Comparison of ENCODE assay signal across 13 mouse cellular contexts in the genomic region with DNA sequence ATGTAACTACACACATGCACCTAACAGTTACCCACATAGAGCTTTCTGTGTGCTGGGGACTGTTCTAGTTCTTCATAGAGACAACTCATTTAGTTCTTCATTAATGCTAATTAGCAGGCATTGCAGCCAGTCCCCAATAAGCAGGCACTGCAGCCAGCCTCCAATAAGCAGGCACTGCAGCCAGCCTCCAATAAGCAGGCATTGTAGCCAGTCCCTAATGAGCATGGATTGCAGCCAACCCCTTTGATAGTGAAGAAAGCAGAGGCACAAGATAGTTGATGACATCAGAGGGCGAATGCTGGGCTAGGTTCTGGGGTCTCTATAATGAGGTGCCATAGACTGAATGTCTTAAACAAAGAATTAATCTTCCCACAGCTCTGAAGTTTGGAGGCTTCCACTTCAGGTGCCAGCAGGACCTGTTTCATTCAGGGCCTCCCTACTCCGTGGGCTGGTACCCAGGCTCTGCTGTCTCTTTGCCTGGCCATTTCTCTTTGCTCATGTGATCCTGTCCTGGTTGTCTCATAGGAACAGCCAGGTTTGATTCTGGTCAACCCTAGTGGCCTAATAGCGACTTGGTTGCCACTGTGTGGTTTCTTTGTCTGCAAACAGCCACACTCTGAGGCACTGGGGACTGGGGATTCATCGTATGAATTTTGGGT. TPM values are rescaled to one million over a fixed set of nuclear protein-coding genes. Genes with fewer than 3 reads are reported as not detected.
A peak's percentile ranks its signal among the peaks of the same experiment; 100 is the strongest.
DNase-seq lines count a peak whose midpoint lies in the region; ATAC-seq and TF ChIP-seq lines count a peak whose summit lies in the region.
"Had no signal": no experiment of that assay in that cellular context is flagged by ENCODE, and none has a peak within 500 bp of the region (broad histone marks: within the 10 kb centered on the region; RNA-seq: fewer than 3 reads in every experiment).

No protein-coding gene starts in this region.

- no peak overlapping the region for H3K4me2 ChIP-seq in forebrain, embryonic 16.5 days (ENCODE audit: low read length)
- no peak overlapping the region for H3K4me2 ChIP-seq in midbrain, embryonic 14.5 days (ENCODE audit: low read length)
- H3K4me2 ChIP-seq in heart, embryonic 11.5 days: no peak overlapping the region

- H3K27me3 ChIP-seq in forebrain, embryonic 16.5 days (replicated peaks; ENCODE audit: control insufficient read depth, insufficient read depth, low read length): no peaks in the 10 kb centered on the region
- no peaks in the 10 kb centered on the region for H3K27me3 ChIP-seq in midbrain, embryonic 14.5 days (ENCODE audit: control insufficient read depth, insufficient read depth, low read length)
- H3K27me3 ChIP-seq in heart, embryonic 11.5 days (ENCODE audit: control insufficient read depth, insufficient read depth, low read length): no peaks in the 10 kb centered on the region
- H3K27me3 ChIP-seq: CH12.LX had no signal

- no peaks in the 10 kb centered on the region for H3K9me3 ChIP-seq in forebrain, embryonic 16.5 days (ENCODE audit: control insufficient read depth, low read length)
- H3K9me3 ChIP-seq in midbrain, embryonic 14.5 days (ENCODE audit: control insufficient read depth, low read length): no peaks in the 10 kb centered on the region
- no peaks in the 10 kb centered on the region for H3K9me3 ChIP-seq in heart, embryonic 11.5 days (replicated peaks; ENCODE audit: control insufficient read depth, low read length)

- no peaks in the 10 kb centered on the region for H3K36me3 ChIP-seq in forebrain, embryonic 16.5 days (ENCODE audit: control insufficient read depth, insufficient read depth)
- H3K36me3 ChIP-seq in midbrain, embryonic 14.5 days (ENCODE audit: control insufficient read depth, insufficient read depth, low read length): no peaks in the 10 kb centered on the region
- H3K36me3 ChIP-seq in heart, embryonic 11.5 days (ENCODE audit: control insufficient read depth, insufficient read depth, low read length): no peaks in the 10 kb centered on the region

- TF ChIP-seq POLR2A in brain, embryonic 14.5 days (IDR thresholded peaks at IDR 0.05; ENCODE audit: borderline replicate concordance, extremely low read depth, insufficient read depth, insufficient read length, poor library complexity, severe bottlenecking): no peak

- peak in 1 of 2 experiments; percentile 39 for DNase-seq in left cerebral cortex, adult 2 months (ENCODE audit: extremely low spot score in 1 of 2, low spot score in 2 of 2)
- no peak for DNase-seq in left cerebral cortex, adult 11 months (ENCODE audit: low spot score)
- DNase-seq in brain, embryonic 14.5 days (ENCODE audit: low read depth): peak; percentile 98
- DNase-seq in midbrain, embryonic 14.5 days: peak; percentile 68
- DNase-seq in natural killer cell, adult 2 months (ENCODE audit: low spot score in 2 of 2): no peak
- DNase-seq: heart, adult 2 months; kidney, postnatal 14 days had no signal

- no peak overlapping the region for H3K4me3 ChIP-seq in left cerebral cortex, adult 2 months
- no peak overlapping the region for H3K4me3 ChIP-seq in forebrain, embryonic 16.5 days (replicated peaks; ENCODE audit: low read length)
- H3K4me3 ChIP-seq in midbrain, embryonic 14.5 days (replicated peaks; ENCODE audit: low read depth, low read length): no peak overlapping the region
- no peak overlapping the region for H3K4me3 ChIP-seq in heart, embryonic 11.5 days (ENCODE audit: low read depth, low read length)
- H3K4me3 ChIP-seq: heart, adult 2 months had no signal

- 25% methylated on average over 4 of the region's 4 CpGs for WGBS in forebrain, embryonic 16.5 days
- WGBS in midbrain, embryonic 14.5 days: 82% methylated on average over 4 of the region's 4 CpGs
- 72% methylated on average over 4 of the region's 4 CpGs for WGBS in heart, embryonic 11.5 days (ENCODE audit: insufficient replicate concordance)

- ATAC-seq in forebrain, embryonic 16.5 days: peak; percentile 94
- peak; percentile 66 for ATAC-seq in midbrain, embryonic 14.5 days (ENCODE audit: low FRiP score, low TSS enrichment)
- no peak for ATAC-seq in megakaryocyte progenitor cell, adult 5-6 weeks (replicated peaks; ENCODE audit: poor library complexity)
- no peak for ATAC-seq in heart, embryonic 11.5 days (replicated peaks; ENCODE audit: insufficient number of reproducible peaks, low FRiP score, low TSS enrichment)

- TF ChIP-seq CTCF in left cerebral cortex, adult 2 months (IDR thresholded peaks at IDR 0.05): no peak
- TF ChIP-seq CTCF in brain, embryonic 14.5 days (IDR thresholded peaks at IDR 0.05; ENCODE audit: borderline replicate concordance, extremely low read depth, insufficient read depth, insufficient read length): no peak

- intact Hi-C loops in left cerebral cortex, adult 2 months (cut with DNase I): no loop called here

- H3K9ac ChIP-seq in forebrain, embryonic 16.5 days (replicated peaks; ENCODE audit: low read depth, low read length): no peak overlapping the region
- H3K9ac ChIP-seq in midbrain, embryonic 14.5 days (replicated peaks; ENCODE audit: low read length): no peak overlapping the region
- H3K9ac ChIP-seq in heart, embryonic 11.5 days (ENCODE audit: low read depth, low read length): no peak overlapping the region

- peaks cover 29% of the 10 kb centered on the region for H3K4me1 ChIP-seq in forebrain, embryonic 16.5 days (replicated peaks; ENCODE audit: control insufficient read depth, insufficient read depth, low read length)
- peaks cover 13% of the 10 kb centered on the region for H3K4me1 ChIP-seq in midbrain, embryonic 14.5 days (ENCODE audit: control insufficient read depth, insufficient read depth, low read length)
- H3K4me1 ChIP-seq in heart, embryonic 11.5 days (ENCODE audit: control insufficient read depth, insufficient read depth, low read length): no peaks in the 10 kb centered on the region

- peak overlapping the region; percentile 45; the same call in 1 of the 2 replicates for H3K27ac ChIP-seq in left cerebral cortex, adult 2 months
- H3K27ac ChIP-seq in forebrain, embryonic 16.5 days (ENCODE audit: low read length): peak overlapping the region; percentile 77
- no peak overlapping the region for H3K27ac ChIP-seq in midbrain, embryonic 14.5 days (replicated peaks; ENCODE audit: low read depth, low read length)
- H3K27ac ChIP-seq in heart, embryonic 11.5 days (ENCODE audit: low read depth, low read length): no peak overlapping the region
- H3K27ac ChIP-seq: heart, adult 2 months had no signal

RNA-seq across cellular contexts. Expression of a gene that starts 18.6 kb away (rescaled TPM):
- total RNA-seq in left cerebral cortex, adult 2 months (2021): 10 to 100 TPM; 41.5 to 46.9 TPM
- 14.3 and 23.2 TPM in 2 replicates for polyA plus RNA-seq in brain, embryonic 14.5 days (2012; rRNA removed)
- 31.9 and 33.2 TPM in 2 replicates for polyA plus RNA-seq in forebrain, embryonic 16.5 days (2015; fragmentation: Nextera tagmentation; extraction: Ambion mirVana)
- 20.0 and 23.6 TPM in 2 replicates for polyA plus RNA-seq in midbrain, embryonic 14.5 days (2014; fragmentation: Nextera tagmentation; extraction: Ambion mirVana)
- not detected in 2 replicates for total RNA-seq in megakaryocyte progenitor cell, adult 5-6 weeks (2015)
- not detected in 2 replicates for total RNA-seq in megakaryocyte progenitor cell, adult 5-6 weeks (2017)
- polyA plus RNA-seq in heart, embryonic 11.5 days (2014; fragmentation: Nextera tagmentation; extraction: Ambion mirVana): 0.54 and 1.0 TPM in 2 replicates
- total RNA-seq: CH12.LX; liver, adult 2 months; megakaryocyte, adult 5-6 weeks had no signal

Comparison
In these comparisons a context has a peak if more than half of its experiments do, and no peak if none do; other contexts are left out.
1. DNase-seq: peak in brain, embryonic 14.5 days (single experiment) and midbrain, embryonic 14.5 days (single experiment); none in left cerebral cortex, adult 11 months (single experiment) and natural killer cell, adult 2 months (0 of 2).
2. H3K27ac ChIP-seq: peak in left cerebral cortex, adult 2 months (single experiment) and forebrain, embryonic 16.5 days (single experiment); none in midbrain, embryonic 14.5 days (single experiment) and heart, embryonic 11.5 days (single experiment).
3. ATAC-seq: peak in forebrain, embryonic 16.5 days (single experiment) and midbrain, embryonic 14.5 days (single experiment); none in megakaryocyte progenitor cell, adult 5-6 weeks (single experiment) and heart, embryonic 11.5 days (single experiment).